Mouse (Mus musculus) cortical plate, adult 2 months (tissue): ENCODE results near the gene Parvb.

Experiments
- CTCF ChIP-seq: fragments of 200-500 bp; IDR thresholded peaks from 2 replicates; pipeline ENCODE4 v1.5.1; 2011; ENCODE audit warnings: mild to moderate bottlenecking, control low read depth, low read length; ENCODE audit not compliant: insufficient read depth; ENCODE audit errors: extremely low read depth
- POLR2A ChIP-seq: fragments of 200-500 bp; IDR thresholded peaks from 2 replicates; pipeline ENCODE4 v1.6.1; 2011; ENCODE audit warnings: mild to moderate bottlenecking, low read length, control low read depth; ENCODE audit not compliant: insufficient read depth; ENCODE audit errors: extremely low read depth

DNA sequence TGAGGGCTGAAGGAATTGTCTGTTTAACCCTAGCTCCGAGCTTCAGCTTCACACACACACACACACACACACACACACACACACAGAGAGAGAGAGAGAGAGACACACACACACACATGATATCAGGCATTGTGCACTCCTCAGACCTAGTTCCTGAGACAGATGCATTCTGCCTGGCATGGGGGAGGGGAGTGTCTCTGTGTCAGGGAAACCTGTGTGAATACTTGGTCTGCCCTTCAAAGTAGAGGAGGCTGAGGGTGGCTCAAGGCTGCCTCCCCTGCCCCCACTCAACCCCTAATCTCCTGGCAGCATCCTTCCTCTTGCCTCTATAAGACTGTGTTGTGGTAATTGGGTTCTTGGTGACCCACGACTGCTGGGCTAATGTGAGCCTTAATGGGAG lies 31.7 kb downstream of the Parvb start:
- no peak for TF ChIP-seq CTCF
- no peak for TF ChIP-seq POLR2A
